Mouse (Mus musculus) lung, postnatal 36 days (tissue): Measurements from ENCODE around the gene Krt25.

Source experiments
- DNase-seq: peaks from one replicate; pipeline ENCODE4 v3.0.0; 2022; ENCODE audit warnings: mixed read lengths

Gene Krt25

DNA sequence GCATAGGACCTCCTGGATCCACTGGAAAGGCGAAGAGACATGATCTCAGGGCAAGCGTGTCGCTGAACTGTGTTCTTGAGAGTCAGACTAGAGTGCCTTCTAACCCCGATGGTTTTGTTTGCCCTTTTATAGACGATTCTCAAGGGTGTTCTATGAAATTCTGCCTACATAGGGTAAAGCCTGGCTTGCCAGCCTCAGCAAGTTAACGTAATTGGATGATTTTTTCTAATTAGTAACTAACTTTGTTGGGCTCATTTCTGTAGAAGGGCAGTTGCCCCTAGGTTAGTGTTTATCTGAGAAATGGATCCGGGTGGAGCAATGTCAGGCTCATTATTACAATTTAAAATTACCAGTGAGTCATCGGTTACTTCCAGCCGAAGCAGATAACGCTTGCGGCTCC, at the start of gene Krt25:
Gene Krt25, minus strand, starts transcription at position 101 of the 400 bp plus-strand sequence.
- DNase-seq = no peak

DNA sequence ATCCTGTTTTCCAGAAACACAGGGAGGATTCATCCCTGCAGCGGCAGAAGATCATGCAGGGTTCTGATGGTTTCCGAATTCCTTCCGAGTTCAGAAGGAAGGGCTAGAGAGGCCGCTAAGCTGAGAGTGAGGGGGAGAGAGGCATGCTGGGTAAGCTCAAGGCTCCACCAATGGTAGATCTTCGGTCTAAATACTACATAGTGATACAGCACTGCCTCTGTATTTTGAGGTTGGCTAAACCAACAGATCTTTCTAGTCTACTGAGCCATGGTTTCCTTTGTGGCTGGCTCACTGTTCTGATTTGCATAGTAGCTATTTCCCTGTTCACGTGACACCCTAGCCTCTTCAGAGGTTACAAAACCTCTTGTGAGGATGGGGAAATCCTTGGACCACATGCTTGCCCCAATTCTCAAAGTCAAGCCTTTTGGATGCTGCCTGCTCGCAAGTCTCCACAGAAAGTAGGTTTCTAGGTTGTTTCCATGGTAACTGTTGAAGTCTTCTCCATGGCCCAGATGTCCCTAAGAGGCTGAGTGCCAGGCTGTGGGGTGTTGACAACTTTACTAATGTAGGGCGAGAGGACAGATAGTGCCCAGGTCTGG, 47.2 kb upstream of the Krt25 start:
- DNase-seq = peak; percentile 31

DNA sequence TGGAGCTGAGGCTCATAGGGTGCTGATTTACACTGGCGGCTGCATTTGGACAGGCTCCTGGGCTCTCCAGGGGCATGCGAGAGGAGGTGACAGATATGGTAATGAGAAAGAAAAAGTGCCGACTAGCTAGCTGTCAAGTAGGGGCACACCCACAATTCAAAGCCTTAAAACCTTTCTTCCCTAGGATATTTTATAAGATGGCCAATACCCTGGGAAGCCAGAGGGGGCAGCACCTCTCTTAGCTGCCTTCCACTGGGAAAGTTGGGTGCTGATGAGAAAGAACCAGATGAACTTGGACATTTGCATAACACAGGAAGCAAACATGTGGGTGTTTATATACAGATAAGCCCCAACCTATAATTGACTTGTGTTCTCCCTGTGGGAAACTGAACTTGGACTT, 46.5 kb upstream of the Krt25 start:
- peak; percentile 2 for DNase-seq

GRCm38 (mm10) chr11:99366791-99367190, 44.0 kb upstream of the Krt25 start:
- peak; percentile 3 for DNase-seq

DNA sequence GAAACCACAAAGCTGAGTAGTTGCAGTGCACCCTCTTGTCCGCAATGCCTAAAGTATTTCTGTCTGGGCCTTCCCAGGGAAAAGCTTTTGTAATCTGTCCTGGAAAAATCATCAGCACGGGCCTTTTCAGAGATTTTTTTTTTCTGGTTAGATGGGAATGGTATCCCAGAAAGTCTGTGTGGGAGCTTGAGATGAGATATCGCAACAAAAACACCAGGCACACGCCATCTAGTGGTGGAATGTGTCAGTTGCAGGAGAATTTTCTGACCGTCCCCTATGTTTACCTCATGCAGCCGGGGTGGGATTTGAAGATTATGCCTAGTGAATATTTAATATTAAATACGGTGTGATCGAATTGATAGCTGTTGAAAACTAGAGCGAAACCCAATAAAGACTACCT, 41.7 kb upstream of the Krt25 start:
- peak; percentile 48 for DNase-seq

DNA sequence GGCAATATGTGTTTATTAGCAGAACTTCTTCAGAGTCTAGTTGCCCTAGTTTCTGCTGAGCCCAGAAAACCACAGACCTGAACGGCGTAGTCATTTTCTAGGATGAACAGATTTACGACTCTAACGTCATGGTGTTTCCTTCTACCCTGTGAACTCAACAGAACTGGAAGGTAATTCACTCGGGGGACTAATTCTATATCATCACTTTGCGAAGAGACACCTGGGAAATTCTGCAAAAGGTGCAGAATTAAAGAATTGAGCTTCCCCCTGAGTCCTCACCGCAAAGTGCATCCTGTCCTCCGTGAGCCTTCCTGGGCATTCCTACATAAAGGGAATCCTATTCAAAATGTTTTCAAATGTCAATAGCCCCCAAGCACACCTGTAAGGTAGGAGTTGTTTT, 38.7 kb upstream of the Krt25 start:
- DNase-seq = no peak

DNA sequence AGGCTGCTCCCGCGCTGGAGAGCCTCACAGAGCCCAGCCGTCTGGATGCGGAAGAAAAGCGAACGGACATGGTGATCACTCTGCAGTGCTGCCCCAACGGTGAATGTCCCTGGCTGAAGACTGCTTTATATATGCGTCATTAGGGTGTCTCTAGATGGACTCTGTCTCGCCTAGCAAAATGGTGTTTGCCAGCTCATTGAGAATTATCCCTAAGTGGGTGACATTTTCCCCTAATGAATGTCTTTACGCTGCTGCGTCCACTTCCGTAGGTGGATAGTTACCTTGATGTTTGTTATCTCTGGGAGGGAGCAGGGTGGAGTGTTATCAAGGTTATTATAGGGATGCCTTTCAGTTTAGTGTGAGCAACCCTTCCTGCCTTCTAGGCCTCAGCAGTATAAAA, 28.3 kb upstream of the Krt25 start, which contains the start of gene Krt27:
Gene Krt27, minus strand, starts transcription at position 101 of the 400 bp plus-strand sequence.
- no peak for DNase-seq

- DNase-seq = no peak
These were observed 16.6 kb upstream of the Krt25 start for GRCm38 (mm10) chr11:99339299-99339847.

- no peak for DNase-seq
These were observed 15.1 kb upstream of the Krt25 start, which contains the start of gene Krt26 for GRCm38 (mm10) chr11:99337866-99338265. Gene Krt26, minus strand, starts transcription at chr11:99337966.

DNA sequence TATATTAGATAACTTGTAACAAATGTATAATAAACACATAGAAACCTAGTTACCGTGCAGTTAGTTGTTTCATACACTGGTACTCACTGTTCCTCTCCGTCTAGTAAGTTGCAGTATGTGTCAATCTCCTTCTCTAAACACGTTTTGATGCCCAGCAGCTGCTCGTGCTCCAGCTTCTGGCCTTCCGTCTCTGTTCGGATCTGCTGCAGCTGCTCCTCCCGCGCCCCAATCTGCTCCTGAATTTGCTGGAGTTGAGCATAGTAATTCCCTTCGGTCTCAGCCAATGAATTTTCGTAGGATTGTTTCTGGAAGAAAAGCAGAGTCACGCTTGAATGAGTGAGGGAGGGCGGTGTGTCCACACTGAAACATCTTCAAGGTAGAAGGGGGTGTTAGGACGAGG, 10.7 kb upstream of the Krt25 start:
- DNase-seq = no peak

DNA sequence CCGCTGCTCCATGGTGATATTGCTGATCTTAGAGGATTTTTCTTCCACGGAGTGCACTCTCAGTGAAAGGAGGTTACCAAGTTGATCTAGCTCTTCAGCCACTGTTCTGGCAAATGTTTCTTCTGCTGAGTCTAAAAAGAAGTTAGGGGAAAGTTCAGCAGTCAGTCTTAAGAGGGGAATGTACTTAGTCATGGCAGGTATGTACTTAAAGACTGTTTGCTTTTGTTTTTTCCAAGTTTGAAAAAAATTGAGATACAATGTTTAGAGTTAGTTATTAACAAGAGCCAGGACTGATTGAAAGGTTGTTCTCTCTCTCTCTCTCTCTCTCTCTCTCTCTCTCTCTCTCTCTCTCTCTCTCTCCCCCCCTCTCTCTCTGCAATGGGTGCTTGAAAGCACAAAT, 6.9 kb upstream of the Krt25 start:
- peak; percentile 2 for DNase-seq

DNA sequence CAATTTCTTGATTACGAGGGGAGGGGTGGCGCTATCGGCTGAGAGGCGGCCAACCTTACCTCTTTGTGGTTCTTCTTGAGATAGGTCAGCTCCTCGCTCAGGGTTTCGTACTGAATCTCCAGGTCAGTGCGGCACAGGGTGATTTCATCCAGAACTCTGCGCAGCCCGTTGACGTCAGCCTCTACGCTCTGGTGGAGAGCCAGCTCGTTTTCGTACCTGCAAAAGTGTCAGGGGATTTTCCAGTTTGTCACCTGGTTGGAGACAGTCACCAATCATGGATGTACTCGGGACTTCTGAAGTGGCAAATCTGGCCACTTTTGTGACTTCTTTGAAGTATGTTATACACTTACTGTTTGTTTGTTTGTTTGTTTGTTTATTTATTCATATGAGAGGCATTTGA, 1.7 kb downstream of the Krt25 start:
- DNase-seq = no peak

GRCm38 (mm10) chr11:99319127-99319526, 3.6 kb downstream of the Krt25 start:
- no peak for DNase-seq

- DNase-seq = no peak
These were observed 6.2 kb downstream of the Krt25 start for GRCm38 (mm10) chr11:99316543-99316942.

DNA sequence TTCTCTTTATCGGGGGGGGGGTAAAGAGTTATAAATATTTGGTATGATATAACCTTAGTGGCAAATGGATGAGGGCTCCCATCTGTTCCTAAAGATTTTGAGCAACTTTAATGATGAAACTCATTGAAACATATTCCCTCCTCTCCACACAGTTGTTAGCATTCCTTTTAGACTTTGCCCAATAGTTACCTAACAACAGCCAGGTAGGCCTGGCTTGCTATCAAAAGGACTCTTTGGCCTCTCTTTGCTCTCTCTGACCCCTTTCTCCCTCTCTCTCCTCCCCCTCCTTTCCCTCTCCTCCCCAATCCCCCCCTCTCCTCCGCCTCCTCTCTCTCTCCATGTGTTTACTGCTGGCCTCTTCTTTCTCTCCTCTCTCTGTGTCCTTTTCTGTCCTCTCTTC, 8.2 kb downstream of the Krt25 start:
- no peak for DNase-seq

GRCm38 (mm10) chr11:99310882-99311281, 11.9 kb downstream of the Krt25 start:
- DNase-seq = peak; percentile 30

GRCm38 (mm10) chr11:99307579-99307978, 15.2 kb downstream of the Krt25 start:
- peak; percentile 85 for DNase-seq

GRCm38 (mm10) chr11:99295039-99295438, 27.7 kb downstream of the Krt25 start:
- DNase-seq = no peak

- DNase-seq = peak; percentile 47
These were observed 29.9 kb downstream of the Krt25 start for GRCm38 (mm10) chr11:99292846-99293245.

- no peak for DNase-seq
These were observed 37.9 kb downstream of the Krt25 start, which contains the start of gene Krt24 for GRCm38 (mm10) chr11:99284833-99285312. Gene Krt24, minus strand, starts transcription at chr11:99285262.

GRCm38 (mm10) chr11:99284011-99284410, 38.7 kb downstream of the Krt25 start:
- DNase-seq = no peak

DNA sequence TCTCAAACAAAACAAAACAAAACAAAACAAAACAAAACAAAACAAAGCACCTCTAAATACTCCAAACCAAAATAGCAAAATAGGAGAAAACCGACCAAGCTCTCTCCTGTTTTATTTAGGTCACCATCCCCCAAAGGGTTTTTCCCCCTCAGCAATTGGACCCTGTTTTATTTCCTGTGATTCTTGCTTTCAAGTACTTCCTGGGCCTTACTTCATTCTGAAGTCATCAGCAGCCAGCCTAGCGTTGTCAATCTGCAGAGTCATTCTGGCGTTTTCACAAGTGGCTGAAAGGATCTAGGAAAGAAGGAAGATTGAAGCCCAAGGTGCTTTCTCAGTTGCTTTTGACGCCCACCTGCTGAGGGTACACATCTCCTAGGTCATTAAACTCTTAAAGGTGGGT, 39.4 kb downstream of the Krt25 start:
- DNase-seq = no peak

- no peak for DNase-seq
These were observed 41.6 kb downstream of the Krt25 start for GRCm38 (mm10) chr11:99281116-99281515.

GRCm38 (mm10) chr11:99279986-99280385, 42.8 kb downstream of the Krt25 start:
- no peak for DNase-seq

- DNase-seq = no peak
These were observed 46.0 kb downstream of the Krt25 start for GRCm38 (mm10) chr11:99276786-99277185.
